Mouse (Mus musculus) liver, adult 10 weeks (tissue): ENCODE data around the gene Gm43517. TPM values are rescaled to one million over a fixed set of nuclear protein-coding genes. Genes with fewer than 3 reads are reported as not detected.

Source experiments
- polyA plus RNA-seq: library from polyadenylated mRNA; stranded (reverse); fragments of 350-450 nt; fragmentation: Illumina TruSeq; extraction: RNeasy Lipid Tissue Mini Kit (QIAGEN cat#74804); gene quantifications from one replicate; pipeline ENCODE4 v1.2.3, GENCODE M21; 2014; ENCODE audit warnings: low read depth, low replicate concordance

The Gm43517 gene
- polyA plus RNA-seq: not detected

DNA sequence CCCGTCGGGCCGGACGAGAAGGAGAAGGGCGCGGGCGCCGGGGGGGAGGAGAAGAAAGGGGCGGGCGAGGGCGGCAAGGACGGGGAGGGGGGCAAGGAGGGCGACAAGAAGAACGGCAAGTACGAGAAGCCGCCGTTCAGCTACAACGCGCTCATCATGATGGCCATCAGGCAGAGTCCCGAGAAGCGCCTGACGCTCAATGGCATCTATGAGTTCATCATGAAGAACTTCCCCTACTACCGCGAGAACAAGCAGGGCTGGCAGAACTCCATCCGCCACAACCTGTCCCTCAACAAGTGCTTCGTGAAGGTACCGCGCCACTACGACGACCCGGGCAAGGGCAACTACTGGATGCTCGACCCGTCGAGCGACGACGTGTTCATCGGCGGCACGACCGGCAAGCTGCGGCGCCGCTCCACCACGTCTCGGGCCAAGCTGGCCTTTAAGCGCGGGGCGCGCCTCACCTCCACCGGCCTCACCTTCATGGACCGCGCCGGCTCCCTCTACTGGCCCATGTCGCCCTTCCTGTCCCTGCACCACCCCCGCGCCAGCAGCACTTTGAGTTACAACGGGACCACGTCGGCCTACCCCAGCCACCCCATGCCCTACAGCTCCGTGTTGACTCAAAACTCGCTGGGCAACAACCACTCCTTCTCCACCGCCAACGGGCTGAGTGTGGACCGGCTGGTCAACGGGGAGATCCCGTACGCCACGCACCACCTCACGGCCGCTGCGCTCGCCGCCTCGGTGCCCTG, at the start of gene Gm43517:
Gene Gm43517, plus strand, starts transcription at position 299 of the 755 bp plus-strand sequence.

DNA sequence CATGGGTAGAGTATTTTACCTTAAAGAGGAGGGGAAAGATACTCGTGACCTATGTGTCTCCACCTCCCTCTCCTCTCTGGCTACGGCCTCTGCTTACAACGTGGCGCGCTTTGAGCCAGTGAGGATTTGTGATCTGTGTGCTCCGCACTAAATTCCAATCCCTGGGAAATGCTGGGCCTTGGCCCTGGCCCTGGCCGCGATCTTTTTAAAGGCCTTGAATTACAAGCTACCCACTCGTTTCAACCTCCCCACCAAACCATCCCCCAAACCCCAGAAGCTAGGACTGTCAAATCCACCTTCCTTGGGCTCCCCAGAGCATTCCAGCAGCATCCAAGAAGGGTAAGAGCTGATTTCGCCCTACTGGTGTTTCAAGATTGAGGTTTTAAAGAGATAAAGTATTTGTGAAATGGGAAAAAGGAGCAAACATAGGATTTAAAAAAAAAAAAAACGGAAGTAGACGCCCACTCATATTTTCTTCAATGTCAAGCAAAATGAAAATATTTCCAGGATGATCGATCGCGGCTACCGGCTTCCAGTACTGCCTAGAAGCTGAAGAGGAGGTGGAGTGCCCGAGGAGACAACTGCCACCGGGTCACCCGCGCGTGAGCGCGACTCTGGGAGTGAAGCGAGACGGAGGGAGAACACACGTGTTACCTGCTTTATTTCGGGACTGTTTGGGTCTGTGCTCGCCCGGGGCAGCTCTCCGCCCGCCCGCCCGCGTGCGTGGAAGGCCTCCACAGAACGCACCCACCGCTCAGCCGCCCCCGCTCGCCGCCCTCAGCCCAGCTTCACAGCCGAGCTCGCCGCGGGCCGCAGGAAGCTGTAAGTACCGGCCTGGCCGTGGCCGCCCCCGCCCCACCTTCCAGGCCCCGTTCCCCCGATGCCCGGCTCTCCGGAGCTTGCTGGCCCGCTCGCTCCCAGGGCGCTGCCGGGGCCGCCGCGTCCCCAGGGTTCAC, 2.1 kb upstream of the Gm43517 start, which contains the start of gene Foxg1:
Gene Foxg1, plus strand, starts transcription at position 96 of the 956 bp plus-strand sequence.

Other genes with a start within 250 kb of the Gm43517 start
- gene Foxg1, start 2.5 kb upstream of the Gm43517 start, polyA plus RNA-seq: not detected